ENCODE assay signal across 8 mouse cellular contexts in the genomic region with DNA sequence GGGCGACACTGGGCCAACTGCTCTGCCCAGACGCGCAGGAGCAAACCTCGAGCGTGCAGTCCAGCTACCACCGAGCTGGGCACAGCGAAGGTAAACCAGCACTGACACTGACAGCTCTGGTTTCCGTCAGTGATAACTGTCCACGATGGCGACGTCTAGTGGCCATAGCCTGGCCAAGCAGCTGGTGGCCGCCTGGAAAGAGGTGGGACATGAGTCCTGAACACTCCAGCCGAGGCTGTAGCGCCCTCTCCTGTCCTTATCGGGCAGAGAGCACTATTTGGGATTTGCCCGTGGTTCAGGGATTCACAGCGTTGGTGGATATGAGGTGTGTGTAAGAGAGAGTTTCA. TPM values are rescaled to one million over a fixed set of nuclear protein-coding genes. Genes with fewer than 3 reads are reported as not detected.
A peak's percentile ranks its signal among the peaks of the same experiment; 100 is the strongest.
DNase-seq lines count a peak whose midpoint lies in the region; ATAC-seq lines count a peak whose summit lies in the region.

No protein-coding gene starts in this region.

- peak overlapping the region; percentile 75 for H3K4me2 ChIP-seq in hindbrain, embryonic 13.5 days

- H3K9me3 ChIP-seq in hindbrain, embryonic 13.5 days = no peaks in the 10 kb centered on the region

- 0 out of 2 replicates have a peak, but pooled peaks cover 5% of the 10 kb centered on the region for H3K27me3 ChIP-seq in hindbrain, embryonic 13.5 days

- H3K4me1 ChIP-seq in hindbrain, embryonic 13.5 days (replicated peaks) = peaks cover 69% of the 10 kb centered on the region

- H3K9ac ChIP-seq in hindbrain, embryonic 13.5 days = peak overlapping the region; percentile 75

- peak; percentile 91 for DNase-seq in Muller cell, postnatal 12 days (ENCODE audit: inconsistent ontology term)
- peak; percentile 99 for DNase-seq in cerebellum, postnatal 14 days
- peak; percentile 95 to 96 for DNase-seq in frontal cortex, postnatal 14 days (ENCODE audit: low spot score in 2 of 2)
- DNase-seq in layer of hippocampus, postnatal 36 days = peak; percentile 93
- peak; percentile 99 for DNase-seq in lung, postnatal 25 days (ENCODE audit: low spot score)
- DNase-seq in retina, adult 2 months (ENCODE audit: low read depth, low spot score) = peak; percentile 92
- DNase-seq in thymus, postnatal 25 days = peak; percentile 92

- H3K27ac ChIP-seq in hindbrain, embryonic 13.5 days = peak overlapping the region; percentile 100

- ATAC-seq in hindbrain, embryonic 13.5 days (ENCODE audit: low FRiP score) = peak; percentile 33

- H3K4me3 ChIP-seq in hindbrain, embryonic 13.5 days = peak overlapping the region; percentile 42

- WGBS in hindbrain, embryonic 13.5 days = 0% methylated on average over 17 of the region's 17 CpGs

- peaks cover 4% of the 10 kb centered on the region for H3K36me3 ChIP-seq in hindbrain, embryonic 13.5 days

RNA-seq across cellular contexts. Expression of gene Cirbp, which starts 0.8 kb away (rescaled TPM):
- polyA plus RNA-seq in hindbrain, embryonic 13.5 days (2015; fragmentation: Nextera tagmentation; extraction: Ambion mirVana) = 364 and 409 TPM in 2 replicates
- total RNA-seq in layer of hippocampus, postnatal 36 days (2021) = 10 to 100 TPM; 58.5 to 63.4 TPM

RNA-seq across cellular contexts. Expression of gene 1600002K03Rik, which starts 7.8 kb away (rescaled TPM):
- polyA plus RNA-seq in hindbrain, embryonic 13.5 days (2015; fragmentation: Nextera tagmentation; extraction: Ambion mirVana) = 11.9 and 14.1 TPM in 2 replicates
- 1 to 10 TPM; 6.4 to 6.9 TPM for total RNA-seq in layer of hippocampus, postnatal 36 days (2021)

RNA-seq across cellular contexts. Expression of gene Efna2, which starts 14.3 kb away (rescaled TPM):
- polyA plus RNA-seq in hindbrain, embryonic 13.5 days (2015; fragmentation: Nextera tagmentation; extraction: Ambion mirVana) = 18.8 and 21.4 TPM in 2 replicates
- 1 to 10 TPM; 9.0 to 9.6 TPM for total RNA-seq in layer of hippocampus, postnatal 36 days (2021)

RNA-seq across cellular contexts. Expression of gene Midn, which starts 16.9 kb away (rescaled TPM):
- 32.4 and 34.7 TPM in 2 replicates for polyA plus RNA-seq in hindbrain, embryonic 13.5 days (2015; fragmentation: Nextera tagmentation; extraction: Ambion mirVana)
- 10 to 100 TPM; 58.9 to 62.6 TPM for total RNA-seq in layer of hippocampus, postnatal 36 days (2021)

RNA-seq across cellular contexts. Expression of gene Cbarp, which starts 24.3 kb away (rescaled TPM):
- 57.4 and 59.2 TPM in 2 replicates for polyA plus RNA-seq in hindbrain, embryonic 13.5 days (2015; fragmentation: Nextera tagmentation; extraction: Ambion mirVana)
- total RNA-seq in layer of hippocampus, postnatal 36 days (2021) = 100 to 1,000 TPM; 336 to 379 TPM

Comparison
In these comparisons a context has a peak if more than half of its experiments do, and no peak if none do; other contexts are left out.
1. Peak in every context shown above with its lines: DNase-seq, ATAC-seq, H3K4me3 ChIP-seq and H3K27ac ChIP-seq.